Mouse (Mus musculus): ENCODE results near the gene Gna12. TPM values are rescaled to one million over a fixed set of nuclear protein-coding genes. Genes with fewer than 3 reads are reported as not detected.

The Gna12 gene
- total and polyA plus RNA-seq, 2 experiments, result 43.1 to 85.1 TPM

GRCm38 (mm10) chr5:140776968-140777367 lies 53.3 kb downstream of the Gna12 start:
- no peak overlapping the region for H3K9ac ChIP-seq (ENCODE audit: low read depth, low read length)
- peaks cover 34% of the 10 kb centered on the region; the same call in 1 of the 2 replicates for H3K79me2 ChIP-seq (ENCODE audit: control insufficient read depth, insufficient read depth, low read length)
- 74% methylated on average over 9 of the region's 9 CpGs for WGBS
- peaks cover 31% of the 10 kb centered on the region for H3K36me3 ChIP-seq (ENCODE audit: control insufficient read depth, insufficient read depth, low read length)
- no peaks in the 10 kb centered on the region for H3K27me3 ChIP-seq (ENCODE audit: control insufficient read depth, insufficient read depth, low read length)
- 0 out of 2 replicates have a peak, but pooled peaks cover 2% of the 10 kb centered on the region for H3K4me1 ChIP-seq (ENCODE audit: control insufficient read depth, insufficient read depth, low read length)
- TF ChIP-seq CTCF (IDR thresholded peaks at IDR 0.05; ENCODE audit: low read depth, low read length) (no peak), POLR2A (IDR thresholded peaks at IDR 0.05; ENCODE audit: extremely low read depth, insufficient read depth, low read length) (no peak)
- no peak overlapping the region for H3K4me3 ChIP-seq (ENCODE audit: insufficient read depth, low read depth, low read length)
- no peak for DNase-seq (ENCODE audit: extremely low read depth, low read depth, low spot score)
- H3K27ac ChIP-seq (replicated peaks; ENCODE audit: insufficient read depth, low read depth, low read length), result peak overlapping the region; percentile 15; the same call in 1 of the 2 replicates

- Histone ChIP-seq H3K27ac (replicated peaks; ENCODE audit: insufficient read depth, low read depth, low read length) (no peak overlapping the region), H3K9ac (ENCODE audit: low read depth, low read length) (no peak overlapping the region), H3K4me1 (ENCODE audit: control insufficient read depth, insufficient read depth, low read length) (0 out of 2 replicates have a peak, but pooled peaks cover 2% of the 10 kb centered on the region), H3K4me3 (ENCODE audit: insufficient read depth, low read depth, low read length) (no peak overlapping the region), H3K36me3 (ENCODE audit: control insufficient read depth, insufficient read depth, low read length) (peaks cover 20% of the 10 kb centered on the region), H3K79me2 (ENCODE audit: control insufficient read depth, insufficient read depth, low read length) (peaks cover 25% of the 10 kb centered on the region; the same call in 1 of the 2 replicates), H3K27me3 (ENCODE audit: control insufficient read depth, insufficient read depth, low read length) (no peaks in the 10 kb centered on the region)
- no peak for DNase-seq (ENCODE audit: extremely low read depth, low read depth, low spot score)
- WGBS, result 82% methylated on average over 4 of the region's 4 CpGs
- TF ChIP-seq POLR2A (IDR thresholded peaks at IDR 0.05; ENCODE audit: extremely low read depth, insufficient read depth, low read length) (no peak), CTCF (IDR thresholded peaks at IDR 0.05; ENCODE audit: low read depth, low read length) (no peak)
These were observed 55.1 kb downstream of the Gna12 start for GRCm38 (mm10) chr5:140775111-140775510.

GRCm38 (mm10) chr5:140772158-140772557 lies 58.1 kb downstream of the Gna12 start:
- no peaks in the 10 kb centered on the region for H3K27me3 ChIP-seq (ENCODE audit: control insufficient read depth, insufficient read depth, low read length)
- H3K4me1 ChIP-seq (ENCODE audit: control insufficient read depth, insufficient read depth, low read length), result peaks cover 13% of the 10 kb centered on the region
- 73% methylated on average over 7 of the region's 7 CpGs for WGBS
- H3K27ac ChIP-seq (replicated peaks; ENCODE audit: insufficient read depth, low read depth, low read length), result peak overlapping the region; percentile 39; the same call in 1 of the 2 replicates
- no peak overlapping the region for H3K4me3 ChIP-seq (ENCODE audit: insufficient read depth, low read depth, low read length)
- peaks cover 18% of the 10 kb centered on the region; the same call in 1 of the 2 replicates for H3K79me2 ChIP-seq (ENCODE audit: control insufficient read depth, insufficient read depth, low read length)
- peaks cover 8% of the 10 kb centered on the region for H3K36me3 ChIP-seq (ENCODE audit: control insufficient read depth, insufficient read depth, low read length)
- DNase-seq (ENCODE audit: extremely low read depth, low read depth, low spot score), result no peak
- no peak for TF ChIP-seq POLR2A (IDR thresholded peaks at IDR 0.05; ENCODE audit: extremely low read depth, insufficient read depth, low read length)
- no peak for TF ChIP-seq CTCF (IDR thresholded peaks at IDR 0.05; ENCODE audit: low read depth, low read length)
- H3K9ac ChIP-seq (ENCODE audit: low read depth, low read length), result no peak overlapping the region

GRCm38 (mm10) chr5:140771612-140772011 lies 58.6 kb downstream of the Gna12 start:
- no peak for DNase-seq (ENCODE audit: extremely low read depth, low read depth, low spot score)
- TF ChIP-seq CTCF (IDR thresholded peaks at IDR 0.05; ENCODE audit: low read depth, low read length) (no peak), POLR2A (IDR thresholded peaks at IDR 0.05; ENCODE audit: extremely low read depth, insufficient read depth, low read length) (no peak)
- 65% methylated on average over 6 of the region's 6 CpGs for WGBS
- Histone ChIP-seq H3K27me3 (ENCODE audit: control insufficient read depth, insufficient read depth, low read length) (no peaks in the 10 kb centered on the region), H3K27ac (replicated peaks; ENCODE audit: insufficient read depth, low read depth, low read length) (peak overlapping the region; percentile 39), H3K4me1 (ENCODE audit: control insufficient read depth, insufficient read depth, low read length) (peaks cover 13% of the 10 kb centered on the region), H3K36me3 (ENCODE audit: control insufficient read depth, insufficient read depth, low read length) (peaks cover 7% of the 10 kb centered on the region), H3K79me2 (ENCODE audit: control insufficient read depth, insufficient read depth, low read length) (peaks cover 18% of the 10 kb centered on the region; the same call in 1 of the 2 replicates), H3K4me3 (ENCODE audit: insufficient read depth, low read depth, low read length) (no peak overlapping the region), H3K9ac (ENCODE audit: low read depth, low read length) (no peak overlapping the region)

GRCm38 (mm10) chr5:140768333-140768732 lies 61.9 kb downstream of the Gna12 start:
- Histone ChIP-seq H3K79me2 (ENCODE audit: control insufficient read depth, insufficient read depth, low read length) (peaks cover 8% of the 10 kb centered on the region; the same call in 1 of the 2 replicates), H3K4me3 (ENCODE audit: insufficient read depth, low read depth, low read length) (no peak overlapping the region), H3K27ac (replicated peaks; ENCODE audit: insufficient read depth, low read depth, low read length) (peak overlapping the region; percentile 73), H3K4me1 (ENCODE audit: control insufficient read depth, insufficient read depth, low read length) (peaks cover 22% of the 10 kb centered on the region), H3K36me3 (ENCODE audit: control insufficient read depth, insufficient read depth, low read length) (peaks cover 1% of the 10 kb centered on the region; the same call in 1 of the 2 replicates), H3K27me3 (ENCODE audit: control insufficient read depth, insufficient read depth, low read length) (no peaks in the 10 kb centered on the region), H3K9ac (ENCODE audit: low read depth, low read length) (no peak overlapping the region)
- 29% methylated on average over 5 of the region's 5 CpGs for WGBS
- peak; percentile 41 for DNase-seq (ENCODE audit: extremely low read depth, low read depth, low spot score)
- no peak for TF ChIP-seq CTCF (IDR thresholded peaks at IDR 0.05; ENCODE audit: low read depth, low read length)
- no peak for TF ChIP-seq POLR2A (IDR thresholded peaks at IDR 0.05; ENCODE audit: extremely low read depth, insufficient read depth, low read length)

GRCm38 (mm10) chr5:140767704-140768141 lies 62.5 kb downstream of the Gna12 start:
- TF ChIP-seq POLR2A (IDR thresholded peaks at IDR 0.05; ENCODE audit: extremely low read depth, insufficient read depth, low read length) (no peak), CTCF (IDR thresholded peaks at IDR 0.05; ENCODE audit: low read depth, low read length) (no peak)
- H3K79me2 ChIP-seq (ENCODE audit: control insufficient read depth, insufficient read depth, low read length), result peaks cover 5% of the 10 kb centered on the region; the same call in 1 of the 2 replicates
- peaks cover 22% of the 10 kb centered on the region for H3K4me1 ChIP-seq (ENCODE audit: control insufficient read depth, insufficient read depth, low read length)
- H3K4me3 ChIP-seq (ENCODE audit: insufficient read depth, low read depth, low read length), result no peak overlapping the region
- no peaks in the 10 kb centered on the region for H3K36me3 ChIP-seq (ENCODE audit: control insufficient read depth, insufficient read depth, low read length)
- WGBS, result 57% methylated on average over 9 of the region's 9 CpGs
- no peaks in the 10 kb centered on the region for H3K27me3 ChIP-seq (ENCODE audit: control insufficient read depth, insufficient read depth, low read length)
- H3K9ac ChIP-seq (ENCODE audit: low read depth, low read length), result peak overlapping the region; percentile 29; the same call in 1 of the 2 replicates
- H3K27ac ChIP-seq (replicated peaks; ENCODE audit: insufficient read depth, low read depth, low read length), result peak overlapping the region; percentile 73
- peak; percentile 32 for DNase-seq (ENCODE audit: extremely low read depth, low read depth, low spot score)

Data from liver, adult 2 months (tissue).